Mouse (Mus musculus) heart, embryonic 10.5 days (tissue): Measurements from ENCODE around the gene Slc35g3. TPM values are rescaled to one million over a fixed set of nuclear protein-coding genes. Genes with fewer than 3 reads are reported as not detected.

Source experiments
- DNase-seq: peaks from one replicate; pipeline ENCODE4 v3.0.0-alpha.2; 2017; ENCODE audit warnings: low spot score
- H3K27ac ChIP-seq: fragments of 300-500 bp; sonication (generic); 2 replicates; pipeline ENCODE4 v1.5.1; 2016; ENCODE audit warnings: mild to moderate bottlenecking
- H3K27me3 ChIP-seq: fragments of 300-500 bp; sonication (generic); 2 replicates; pipeline ENCODE4 v1.6.1; 2016; ENCODE audit warnings: mild to moderate bottlenecking; ENCODE audit not compliant: poor library complexity, insufficient read depth, severe bottlenecking
- H3K36me3 ChIP-seq: fragments of 300-500 bp; sonication (generic); 2 replicates; pipeline ENCODE4 v1.6.1; 2016; ENCODE audit warnings: mild to moderate bottlenecking, moderate library complexity
- H3K4me1 ChIP-seq: fragments of 300-500 bp; sonication (generic); 2 replicates; pipeline ENCODE4 v1.6.1; 2016; ENCODE audit warnings: mild to moderate bottlenecking
- H3K4me3 ChIP-seq: fragments of 300-500 bp; sonication (generic); 2 replicates; pipeline ENCODE4 v1.5.1; 2016; ENCODE audit warnings: mild to moderate bottlenecking, moderate library complexity
- H3K9me3 ChIP-seq: fragments of 300-500 bp; sonication (generic); 2 replicates; pipeline ENCODE4 v1.6.1; 2016; ENCODE audit warnings: mild to moderate bottlenecking, moderate library complexity
- WGBS: fragments of 180-500 bp; shearing (Covaris S2); methylation state at CpG from one replicate; pipeline ENCODE4 v1.1.7; 2016; 5-methylcytosine and 5-hydroxymethylcytosine counted together
- polyA plus RNA-seq: library from polyadenylated mRNA; unstranded; fragments of >200 nt; fragmentation: Nextera tagmentation; extraction: Ambion mirVana; gene quantifications from 2 replicates; pipeline ENCODE4 v1.2.1, GENCODE M21; 2016

The Slc35g3 gene
- polyA plus RNA-seq, 1 experiment from 2014 or later, result not detected

DNA sequence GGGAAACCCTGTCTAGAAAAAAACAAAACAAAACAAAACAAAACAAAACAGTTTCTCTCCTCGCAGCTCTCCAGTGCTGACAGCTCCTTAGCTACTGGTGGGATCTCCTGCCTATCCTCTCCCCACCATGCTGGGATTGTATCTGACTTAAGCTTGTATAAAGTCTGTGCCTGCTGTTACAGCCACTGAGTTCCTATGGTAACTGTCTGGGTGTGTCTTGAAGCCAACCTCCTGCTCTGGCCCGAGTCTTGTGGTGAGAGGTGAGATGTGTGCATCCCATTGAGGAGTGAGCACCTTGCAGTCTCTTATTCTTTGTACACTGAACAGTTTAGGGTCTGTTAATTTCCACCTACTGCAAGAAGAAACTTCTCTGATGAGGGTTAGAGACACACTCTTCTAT, 38.7 kb downstream of the Slc35g3 start:
- H3K4me1 ChIP-seq, result peaks cover 8% of the 10 kb centered on the region; the same call in 1 of the 2 replicates

DNA sequence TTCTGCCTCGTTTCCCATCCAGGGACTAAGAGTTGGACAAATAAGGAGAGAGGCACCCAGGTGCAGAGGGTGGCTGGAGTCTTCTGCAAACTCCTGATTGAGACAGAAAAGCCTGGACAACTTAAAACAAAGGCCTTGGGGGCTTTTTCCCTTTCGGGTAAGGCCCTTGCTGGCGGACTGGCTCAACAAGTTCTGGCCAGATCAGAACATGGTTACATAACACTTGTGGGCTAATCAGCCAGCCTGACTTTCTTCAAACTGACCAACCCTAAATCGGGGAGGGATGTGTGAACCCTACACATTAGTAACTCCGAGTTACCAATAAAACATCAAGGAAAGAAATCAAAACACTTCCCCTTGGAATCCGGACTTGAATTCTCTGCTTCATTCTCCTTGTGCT, 40.9 kb downstream of the Slc35g3 start:
- 81% methylated on average over 6 of the region's 6 CpGs for WGBS
- Histone ChIP-seq H3K27me3 (no peaks in the 10 kb centered on the region), H3K9me3 (no peaks in the 10 kb centered on the region), H3K27ac (no peak overlapping the region), H3K36me3 (no peaks in the 10 kb centered on the region), H3K4me1 (peaks cover 13% of the 10 kb centered on the region), H3K4me3 (no peak overlapping the region)
- DNase-seq, result no peak

More for the DNA sequence above, 38.7 kb downstream of the Slc35g3 start:
- Histone ChIP-seq H3K27me3 (no peaks in the 10 kb centered on the region), H3K9me3 (no peaks in the 10 kb centered on the region), H3K4me3 (no peak overlapping the region), H3K36me3 (no peaks in the 10 kb centered on the region), H3K27ac (no peak overlapping the region)
- no peak for DNase-seq
- WGBS, result 36% methylated on average over 2 of the region's 2 CpGs

DNA sequence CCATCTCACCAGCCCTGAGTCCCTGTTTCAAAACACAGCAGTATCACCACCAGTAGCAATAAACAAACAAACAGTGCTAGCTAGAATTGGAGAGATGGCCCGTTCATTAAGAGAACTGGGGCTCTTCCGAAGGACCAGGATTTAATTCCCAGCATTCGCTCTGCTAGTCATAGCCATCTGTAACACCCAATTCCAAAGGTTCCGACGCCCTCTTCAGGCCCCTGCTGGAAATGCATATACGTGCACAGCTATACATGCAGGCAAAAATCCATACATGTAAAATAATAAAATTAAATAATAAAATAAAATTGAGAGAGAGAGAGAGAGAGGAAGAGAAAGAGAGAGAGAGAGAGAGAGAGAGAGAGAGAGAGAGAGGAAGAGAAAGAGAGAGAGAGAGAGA, 42.3 kb downstream of the Slc35g3 start:
- Histone ChIP-seq H3K27me3 (no peaks in the 10 kb centered on the region), H3K4me1 (peaks cover 26% of the 10 kb centered on the region), H3K36me3 (no peaks in the 10 kb centered on the region), H3K4me3 (no peak overlapping the region), H3K27ac (peak overlapping the region; percentile 64; the same call in 1 of the 2 replicates), H3K9me3 (no peaks in the 10 kb centered on the region)
- WGBS, result 64% methylated on average over 6 of the region's 6 CpGs
- DNase-seq, result no peak

GRCm38 (mm10) chr11:69718661-69719060, 43.1 kb downstream of the Slc35g3 start:
- H3K27ac ChIP-seq, result peak overlapping the region; percentile 64; the same call in 1 of the 2 replicates
- no peaks in the 10 kb centered on the region for H3K9me3 ChIP-seq
- H3K4me3 ChIP-seq, result 0 out of 2 replicates have a peak overlapping the region, but pooled peaks have one; percentile 3
- H3K4me1 ChIP-seq, result peaks cover 26% of the 10 kb centered on the region
- DNase-seq, result peak; percentile 88
- H3K36me3 ChIP-seq, result no peaks in the 10 kb centered on the region
- H3K27me3 ChIP-seq, result no peaks in the 10 kb centered on the region
- 26% methylated on average over 15 of the region's 15 CpGs for WGBS

GRCm38 (mm10) chr11:69716953-69717352, 44.8 kb downstream of the Slc35g3 start:
- Histone ChIP-seq H3K4me3 (no peak overlapping the region), H3K27me3 (no peaks in the 10 kb centered on the region), H3K4me1 (peaks cover 30% of the 10 kb centered on the region), H3K27ac (no peak overlapping the region), H3K9me3 (no peaks in the 10 kb centered on the region), H3K36me3 (no peaks in the 10 kb centered on the region)
- WGBS, result 60% methylated on average over 4 of the region's 4 CpGs
- DNase-seq, result no peak

DNA sequence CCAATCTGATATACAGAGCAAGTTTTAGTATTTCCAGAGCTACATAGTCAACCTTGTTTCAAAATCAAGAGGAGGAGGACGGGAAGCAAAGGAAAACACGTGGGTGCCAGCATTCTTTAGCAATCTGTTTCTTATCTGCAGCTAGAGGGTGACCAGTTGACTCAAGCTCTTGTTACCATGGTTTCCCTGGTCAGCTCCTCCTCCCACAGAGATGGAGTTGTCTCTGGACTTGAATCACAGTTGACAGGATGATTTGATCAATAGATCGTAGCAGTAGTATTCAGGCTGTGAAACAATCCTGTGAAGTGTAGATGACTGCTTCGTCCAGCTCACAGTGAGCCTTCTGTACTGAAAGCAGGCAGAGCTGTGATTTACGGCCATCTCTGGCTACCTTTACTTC, 45.8 kb downstream of the Slc35g3 start:
- peak; percentile 79 for DNase-seq
- H3K27me3 ChIP-seq, result no peaks in the 10 kb centered on the region
- no peaks in the 10 kb centered on the region for H3K36me3 ChIP-seq
- peaks cover 30% of the 10 kb centered on the region for H3K4me1 ChIP-seq
- H3K4me3 ChIP-seq, result peak overlapping the region; percentile 18; the same call in 1 of the 2 replicates
- H3K9me3 ChIP-seq, result no peaks in the 10 kb centered on the region
- H3K27ac ChIP-seq, result peak overlapping the region; percentile 62; the same call in 1 of the 2 replicates
- 23% methylated on average over 5 of the region's 5 CpGs for WGBS

GRCm38 (mm10) chr11:69715482-69715881, 46.3 kb downstream of the Slc35g3 start:
- DNase-seq, result no peak
- 48% methylated on average over 9 of the region's 9 CpGs for WGBS
- no peaks in the 10 kb centered on the region for H3K27me3 ChIP-seq
- H3K4me1 ChIP-seq, result peaks cover 30% of the 10 kb centered on the region
- H3K36me3 ChIP-seq, result no peaks in the 10 kb centered on the region
- no peaks in the 10 kb centered on the region for H3K9me3 ChIP-seq
- H3K27ac ChIP-seq, result peak overlapping the region; percentile 62; the same call in 1 of the 2 replicates
- H3K4me3 ChIP-seq, result peak overlapping the region; percentile 18; the same call in 1 of the 2 replicates

DNA sequence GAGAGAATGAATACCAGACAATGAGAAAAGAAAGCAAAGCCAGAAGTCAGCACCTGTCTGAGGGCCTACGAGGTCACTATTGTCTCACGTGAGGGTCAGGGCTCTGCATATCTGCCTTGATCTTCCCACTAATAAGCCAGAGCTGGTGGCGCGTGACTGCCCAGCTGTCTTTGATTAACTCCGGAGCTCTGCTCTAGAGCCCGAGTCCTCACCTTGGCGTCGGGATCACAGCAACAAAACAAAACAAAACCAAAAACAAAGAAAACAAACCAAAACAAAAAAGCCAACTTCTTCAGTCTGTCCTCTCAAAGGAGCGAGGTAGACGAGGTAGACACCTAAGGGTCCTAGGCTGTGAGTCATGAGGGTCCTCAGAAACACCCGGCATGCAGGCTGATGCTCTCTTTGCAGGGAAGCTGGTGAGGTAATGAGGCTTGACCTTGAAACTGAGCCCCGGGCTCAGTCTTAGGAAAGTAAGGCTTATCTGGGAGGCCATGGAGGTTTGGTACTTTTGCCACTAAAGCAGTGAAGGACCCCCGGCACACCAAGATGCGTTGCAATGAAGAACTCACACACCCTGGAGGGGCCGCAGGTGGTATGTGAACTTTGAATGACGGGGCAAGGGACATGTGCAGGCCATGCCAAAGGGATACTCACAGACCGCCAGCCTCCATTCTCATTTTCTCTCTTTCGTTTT, 47.0 kb downstream of the Slc35g3 start:
- H3K4me1 ChIP-seq, result peaks cover 32% of the 10 kb centered on the region
- no peaks in the 10 kb centered on the region for H3K36me3 ChIP-seq
- no peaks in the 10 kb centered on the region for H3K9me3 ChIP-seq
- 68% methylated on average over 18 of the region's 18 CpGs for whole genome bisulfite sequencing
- H3K4me3 ChIP-seq, result no peak overlapping the region
- peak overlapping the region; percentile 39; the same call in 1 of the 2 replicates for H3K27ac ChIP-seq
- H3K27me3 ChIP-seq, result no peaks in the 10 kb centered on the region
- no peak for DNase-seq

GRCm38 (mm10) chr11:69712954-69713672, 48.7 kb downstream of the Slc35g3 start:
- Histone ChIP-seq H3K4me3 (no peak overlapping the region), H3K27ac (no peak overlapping the region), H3K9me3 (no peaks in the 10 kb centered on the region), H3K4me1 (peaks cover 41% of the 10 kb centered on the region), H3K36me3 (no peaks in the 10 kb centered on the region), H3K27me3 (no peaks in the 10 kb centered on the region)
- no peak for DNase-seq
- WGBS, result 66% methylated on average over 20 of the region's 20 CpGs

DNA sequence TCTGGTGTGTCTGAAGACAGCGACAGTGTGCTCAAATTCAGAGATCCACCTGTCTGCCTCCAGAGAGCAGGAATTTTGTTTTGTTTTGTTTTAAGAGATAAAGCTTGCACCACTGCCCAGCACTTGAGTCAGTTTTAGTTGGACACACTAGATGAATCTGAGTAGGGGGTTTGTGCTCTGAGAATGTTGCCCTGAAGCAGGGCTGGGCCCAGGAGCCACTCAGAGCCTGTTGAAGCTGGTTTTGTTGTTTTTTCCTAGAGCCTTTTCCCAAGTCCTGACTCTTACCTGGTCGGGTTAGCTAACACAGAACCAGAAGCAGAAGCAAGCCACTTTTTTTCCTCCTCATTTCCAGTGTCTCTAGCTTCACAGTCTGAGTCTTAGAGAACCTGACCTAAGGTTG, 50.7 kb downstream of the Slc35g3 start:
- Histone ChIP-seq H3K4me3 (no peak overlapping the region), H3K27ac (no peak overlapping the region), H3K36me3 (no peaks in the 10 kb centered on the region), H3K4me1 (peaks cover 35% of the 10 kb centered on the region), H3K9me3 (no peaks in the 10 kb centered on the region), H3K27me3 (no peaks in the 10 kb centered on the region)
- WGBS, result 77% methylated on average over 2 of the region's 2 CpGs
- DNase-seq, result no peak

- Histone ChIP-seq H3K4me1 (peaks cover 28% of the 10 kb centered on the region), H3K27ac (no peak overlapping the region), H3K9me3 (no peaks in the 10 kb centered on the region), H3K27me3 (no peaks in the 10 kb centered on the region), H3K36me3 (no peaks in the 10 kb centered on the region), H3K4me3 (no peak overlapping the region)
- no peak for DNase-seq
- 78% methylated on average over 3 of the region's 3 CpGs for WGBS
Observed at GRCm38 (mm10) chr11:69710470-69710869, 51.3 kb downstream of the Slc35g3 start.
